Mouse (Mus musculus) liver, postnatal 0 days (tissue): ENCODE measurements around the gene Gm36028.

Experiments
- CTCF ChIP-seq: sonication (generic); IDR thresholded peaks from 2 replicates; pipeline ENCODE4 v1.5.1; 2016; ENCODE audit warnings: antibody characterized with exemption, low read depth
- EP300 ChIP-seq: IDR thresholded peaks from 2 replicates; pipeline ENCODE4 v1.6.1; 2016; ENCODE audit warnings: antibody characterized with exemption, low read depth, mild to moderate bottlenecking

DNA sequence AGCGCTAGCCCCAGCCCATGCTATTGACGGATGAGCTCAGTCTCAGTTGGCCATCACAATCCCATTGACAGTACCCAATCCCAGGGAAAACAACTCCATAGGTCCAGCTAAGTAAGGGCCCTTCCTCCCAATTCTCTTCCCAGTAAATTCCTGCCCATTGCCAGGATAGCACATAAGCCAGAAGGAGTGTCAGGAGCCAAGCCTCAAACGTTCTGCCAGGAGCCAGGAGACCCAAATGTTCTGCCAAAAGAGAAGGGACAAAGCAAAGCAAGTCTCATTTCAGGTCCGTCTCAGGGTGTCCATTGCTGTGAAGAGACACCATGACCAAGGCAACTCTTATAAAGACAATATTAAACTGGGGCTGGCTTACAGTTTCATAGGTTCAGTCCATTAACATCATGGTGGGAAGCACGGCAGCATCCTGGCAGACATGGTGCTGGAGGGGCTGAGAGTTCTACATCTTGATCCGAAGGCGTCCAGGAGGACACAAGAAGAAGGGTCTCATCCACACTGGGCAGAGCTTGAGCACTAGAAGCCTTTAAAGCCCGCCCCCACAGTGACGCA is 57.5 kb downstream of the Gm36028 start:
- no peak for TF ChIP-seq CTCF
- TF ChIP-seq EP300: no peak
